Mouse (Mus musculus) right cerebral cortex, postnatal 10 days (tissue): Measurements from ENCODE around the gene Gm20547.
"Not testable (repeated sequence)": the region's sequence is repeated elsewhere in the genome, so short reads cannot be mapped to it uniquely, and the experiment has no call there.

ENCODE experiments used
- DNase-seq, 2 experiments: peaks; one replicate each; pipeline ENCODE4 v3.0.0; 2021; ENCODE audit warnings: low spot score in 2 of 2

The Gm20547 gene

DNA sequence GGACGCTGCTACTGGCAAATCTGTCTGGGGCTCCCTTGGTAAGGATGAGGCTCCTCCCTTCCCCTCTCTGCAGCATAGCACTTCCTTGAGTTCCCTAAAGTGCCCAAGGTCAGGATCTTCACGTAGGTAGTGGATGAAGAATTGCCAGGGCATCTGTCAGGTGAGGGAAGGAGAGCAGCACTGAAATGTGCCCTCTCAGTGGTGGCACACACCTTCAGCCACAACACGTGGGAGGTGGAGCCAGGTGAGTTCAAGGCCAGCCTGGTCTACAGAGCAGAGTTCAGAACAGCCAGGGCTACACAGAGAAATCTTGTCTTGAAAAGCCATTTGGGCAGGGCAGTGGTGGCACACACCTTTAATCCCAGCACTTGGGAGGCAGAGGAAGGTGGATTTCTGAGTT lies 27.1 kb downstream of the Gm20547 start:
- DNase-seq: no peak

DNA sequence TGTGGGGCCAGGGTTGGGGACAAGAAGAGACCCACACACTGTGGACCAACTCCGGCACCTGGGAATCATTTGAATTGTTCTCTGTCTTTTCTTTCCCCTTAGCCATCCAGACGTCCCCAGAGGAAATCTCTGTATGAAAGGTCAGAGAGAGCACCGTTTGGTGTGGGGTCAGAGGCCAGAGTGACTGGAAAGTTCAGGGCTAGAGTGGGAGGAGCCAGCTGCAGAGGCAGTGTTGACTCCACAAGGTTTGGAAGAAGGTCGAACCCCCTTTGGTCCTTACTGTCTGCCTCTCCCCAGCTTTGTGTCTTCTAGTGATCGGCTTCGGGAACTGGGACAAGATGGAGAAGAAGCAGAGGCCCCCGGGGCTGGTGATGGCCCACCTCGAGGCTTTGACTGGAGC lies 28.3 kb downstream of the Gm20547 start:
- DNase-seq: peak in 1 of 2 experiments; percentile 18

DNA sequence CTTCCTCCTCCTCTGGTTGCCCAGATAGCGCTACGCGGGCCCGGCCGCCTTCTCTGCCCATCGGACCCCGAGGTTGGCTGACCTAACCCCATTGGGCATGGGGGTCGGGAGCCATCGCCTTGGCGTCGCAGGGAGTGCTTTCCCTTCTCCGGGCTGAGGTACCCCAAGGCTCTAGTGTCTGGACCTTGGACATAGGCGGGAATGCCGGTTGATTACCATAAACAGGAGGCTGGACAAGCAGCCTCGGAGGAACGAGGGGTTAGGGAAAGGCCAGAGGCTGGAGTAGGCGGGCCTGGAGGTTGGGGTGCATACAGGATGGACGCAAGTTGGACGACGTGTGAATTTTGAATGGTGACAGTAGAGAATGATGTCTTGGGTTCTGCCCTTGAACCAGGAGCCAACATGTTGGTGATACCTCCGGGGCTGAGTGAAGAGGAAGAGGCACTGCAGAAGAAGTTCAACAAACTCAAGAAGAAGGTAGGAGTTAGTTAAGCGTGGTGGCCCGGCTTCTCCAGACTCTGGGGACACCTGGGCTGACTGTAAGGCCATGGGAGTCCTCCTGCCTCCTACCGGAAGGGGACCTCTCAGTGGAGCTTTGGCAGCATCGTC lies 31.2 kb downstream of the Gm20547 start:
- no peak for DNase-seq

DNA sequence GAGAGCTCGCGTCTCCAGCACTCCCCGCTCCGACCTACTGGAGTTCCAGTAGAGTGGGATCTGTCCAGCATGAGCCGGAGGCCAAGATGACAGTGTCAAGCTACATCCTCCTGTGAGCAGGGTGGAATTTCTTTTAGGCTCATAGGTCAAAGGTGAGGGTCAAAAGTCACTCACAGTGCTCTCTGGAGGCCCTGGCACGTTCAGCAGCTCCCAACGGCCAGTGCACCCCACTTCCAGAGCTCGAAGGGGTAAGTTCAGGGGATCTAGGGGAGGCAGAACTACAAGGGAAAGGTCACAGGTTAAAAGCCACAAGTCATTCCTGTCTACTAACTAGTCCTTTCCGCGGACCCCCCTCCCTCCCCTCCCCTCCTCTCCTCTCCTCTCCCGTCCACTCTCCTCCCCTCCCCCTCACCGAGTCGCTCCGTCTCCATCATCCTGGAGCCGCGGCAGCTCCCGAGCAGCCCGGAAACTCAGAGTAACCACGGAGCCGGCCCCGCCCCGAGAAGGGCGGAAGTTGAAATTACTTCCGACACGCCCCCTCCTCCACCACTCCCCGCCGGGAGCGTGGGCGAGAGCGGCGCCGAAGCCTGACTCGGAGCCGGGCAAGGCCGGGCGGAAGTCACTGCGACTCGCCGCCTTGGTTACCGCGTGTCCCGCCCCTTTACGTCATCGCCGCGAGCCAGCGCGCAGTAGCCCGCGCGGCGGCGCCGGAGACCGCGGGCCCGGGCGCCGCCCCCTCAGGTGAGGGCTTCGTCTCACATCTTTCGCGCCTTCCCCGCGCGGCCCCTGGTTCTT lies 31.9 kb downstream of the Gm20547 start, which contains the start of the genes Skiv2l and Nelfe:
TSS of gene Skiv2l (minus strand) at position 489 of the 795 bp plus-strand sequence.
TSS of gene Nelfe (plus strand) at position 670 of the 795 bp plus-strand sequence.
- DNase-seq: peak; percentile 99

DNA sequence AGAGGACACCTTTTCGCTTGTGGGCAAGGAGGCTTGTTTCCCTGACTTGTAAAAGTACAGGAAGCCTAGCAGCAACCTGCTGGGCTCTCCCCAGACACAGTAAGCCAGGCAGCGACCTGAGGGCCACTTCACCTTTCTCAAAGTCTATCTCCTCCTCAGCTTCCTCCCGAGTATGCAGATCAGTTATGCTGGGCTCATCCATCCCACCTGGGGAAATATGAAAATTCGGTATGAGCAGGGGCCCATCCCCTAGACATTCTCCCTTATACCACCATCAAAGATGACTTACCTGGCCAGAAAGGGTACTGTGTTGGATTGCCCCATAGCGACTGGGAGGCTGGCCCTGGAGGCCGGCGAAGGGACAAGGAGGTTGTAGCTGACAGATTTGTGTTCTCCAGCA lies 34.2 kb downstream of the Gm20547 start:
- DNase-seq: peak in 1 of 2 experiments; percentile 14

DNA sequence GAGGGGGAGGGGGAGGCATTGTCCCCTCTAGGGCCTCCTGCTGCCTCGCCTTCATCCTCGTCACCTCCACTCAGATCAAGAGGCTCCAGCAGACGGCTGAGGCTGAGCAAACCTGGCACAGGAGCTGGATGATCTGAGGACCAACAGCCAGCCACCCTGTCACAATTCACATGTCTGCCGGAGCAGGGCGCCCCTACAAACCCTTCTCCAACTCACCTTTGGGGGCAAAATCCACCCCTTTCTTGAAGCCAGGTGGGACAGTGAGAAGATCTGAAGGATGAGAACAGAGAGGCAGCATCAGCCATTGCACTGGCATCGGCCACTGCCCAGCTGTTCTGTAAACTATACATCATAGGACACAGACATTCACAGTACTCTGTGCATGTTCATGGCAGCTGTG lies 34.6 kb downstream of the Gm20547 start:
- peak in 1 of 2 experiments; percentile 13 for DNase-seq

DNA sequence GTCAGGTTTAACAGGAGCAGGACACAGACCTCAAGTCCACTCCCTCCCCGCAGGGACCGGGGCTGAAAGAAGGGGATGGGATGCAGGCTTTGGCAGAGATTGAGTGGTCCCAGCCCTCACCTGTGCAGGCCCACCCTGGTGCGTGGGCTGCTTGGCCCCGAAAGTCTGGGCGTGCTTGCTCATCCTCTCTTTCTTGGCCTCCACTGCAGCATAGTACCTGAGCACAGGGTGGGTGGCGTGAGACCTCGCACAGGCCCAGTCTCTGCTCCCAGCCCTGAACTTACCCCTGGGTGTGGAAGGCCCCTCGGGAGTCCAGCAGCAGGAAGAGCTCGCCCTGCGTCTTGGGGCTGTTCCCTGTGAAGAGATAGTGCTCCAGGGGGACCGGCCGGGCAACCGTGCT lies 37.0 kb downstream of the Gm20547 start:
- peak in 1 of 2 experiments; percentile 17 for DNase-seq

DNA sequence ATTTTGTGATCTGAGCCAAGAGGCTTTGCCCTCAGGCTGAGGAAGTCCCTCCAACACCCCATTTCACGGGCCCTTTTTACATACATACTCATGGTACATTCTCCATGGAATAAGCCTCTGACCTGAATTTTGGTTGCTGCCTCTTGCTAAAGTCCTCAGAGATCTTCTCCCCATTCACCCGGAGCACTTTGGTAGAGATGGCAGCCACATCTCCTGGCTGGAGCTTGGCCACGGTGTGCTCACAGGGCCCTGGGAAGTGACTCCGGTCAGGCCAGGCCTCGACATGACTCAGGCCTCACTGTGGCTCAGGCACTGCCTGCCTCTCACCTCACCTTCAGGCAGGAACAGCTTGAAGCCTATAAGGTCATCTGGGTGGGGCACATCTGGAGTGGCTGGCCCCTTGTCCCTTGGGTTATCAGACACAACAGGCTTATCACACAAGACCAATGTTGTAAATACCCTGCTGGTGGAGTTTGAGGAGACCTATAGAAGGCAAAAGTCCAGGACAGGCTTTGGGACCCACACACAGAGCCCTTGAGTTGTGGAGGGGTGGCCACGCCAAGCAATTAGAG lies 41.0 kb downstream of the Gm20547 start:
- no peak for DNase-seq

DNA sequence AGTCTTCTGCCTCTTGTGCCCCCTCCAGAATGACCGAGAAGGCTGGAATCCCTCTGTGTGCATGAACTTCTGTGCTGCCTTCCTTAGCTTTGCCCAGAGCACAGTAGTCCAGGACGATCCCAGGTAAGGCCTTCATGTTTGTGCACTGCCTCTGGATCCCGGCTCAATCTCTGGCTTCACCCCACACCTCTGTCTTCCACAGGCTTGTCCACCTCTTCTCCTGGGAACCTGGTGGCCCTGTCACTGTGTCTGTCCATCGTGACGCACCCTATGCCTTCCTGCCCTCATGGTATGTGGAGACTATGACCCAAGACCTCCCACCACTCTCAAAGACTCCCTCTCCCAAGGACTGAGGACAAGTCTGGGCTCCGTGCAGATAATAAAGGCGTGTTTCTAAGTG lies 43.1 kb downstream of the Gm20547 start:
- DNase-seq: no peak

- DNase-seq: peak in 1 of 2 experiments; percentile 47
Observed at GRCm38 (mm10) chr17:34837464-34838324, 44.1 kb downstream of the Gm20547 start.

DNA sequence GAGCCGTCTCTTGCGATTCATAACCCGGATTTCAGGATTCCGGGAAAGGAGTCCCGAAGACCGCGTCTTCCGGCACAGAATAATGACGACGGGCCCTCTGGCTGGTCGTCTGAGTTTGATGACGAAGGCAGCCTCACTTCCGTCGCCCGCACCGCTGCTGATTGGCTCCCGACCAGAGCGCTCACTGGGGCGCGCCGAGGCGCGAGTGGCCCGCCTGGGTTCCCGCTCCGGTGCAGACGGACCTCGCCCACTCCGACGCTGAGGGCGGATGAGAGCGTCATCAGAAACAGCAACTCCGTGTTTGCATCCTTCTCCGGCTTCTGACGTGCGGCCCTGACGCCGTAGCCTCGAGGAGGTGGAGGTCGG lies 45.0 kb downstream of the Gm20547 start, which contains the start of the genes Stk19 and Dxo:
TSS of gene Stk19 (minus strand) at position 90 of the 366 bp plus-strand sequence.
TSS of gene Dxo (plus strand) at position 164 of the 366 bp plus-strand sequence.
- DNase-seq: peak; percentile 98 to 99

GRCm38 (mm10) chr17:34836155-34836855 lies 45.5 kb downstream of the Gm20547 start:
- no peak for DNase-seq

GRCm38 (mm10) chr17:34830776-34831175 lies 51.1 kb downstream of the Gm20547 start:
- not testable (repeated sequence) for DNase-seq

GRCm38 (mm10) chr17:34814818-34815370 lies 66.9 kb downstream of the Gm20547 start:
- DNase-seq: no peak

DNA sequence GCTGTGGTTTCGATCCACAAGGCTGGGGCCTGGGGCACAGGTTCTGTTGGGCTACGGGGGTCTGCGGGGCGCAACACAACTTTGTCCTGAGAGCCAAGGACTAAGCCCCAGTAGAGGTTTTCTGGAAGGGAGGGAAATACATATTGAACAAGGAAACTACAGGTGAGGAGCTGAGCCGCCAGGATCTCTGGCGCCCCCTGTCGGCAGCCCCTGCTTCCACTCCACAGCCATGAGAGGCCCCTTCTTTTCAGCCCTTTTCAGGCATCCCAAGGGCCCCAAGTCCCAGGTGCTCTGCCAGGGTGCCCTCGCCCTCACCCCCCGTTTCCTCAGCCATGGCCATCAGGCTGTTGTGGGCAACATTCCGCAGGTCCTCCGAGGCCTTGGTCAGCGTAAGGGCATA lies 68.1 kb downstream of the Gm20547 start:
- not testable (repeated sequence) for DNase-seq

GRCm38 (mm10) chr17:34811275-34811674 lies 70.6 kb downstream of the Gm20547 start:
- no peak for DNase-seq

GRCm38 (mm10) chr17:34810811-34811210 lies 71.0 kb downstream of the Gm20547 start:
- DNase-seq: not testable (repeated sequence)

DNA sequence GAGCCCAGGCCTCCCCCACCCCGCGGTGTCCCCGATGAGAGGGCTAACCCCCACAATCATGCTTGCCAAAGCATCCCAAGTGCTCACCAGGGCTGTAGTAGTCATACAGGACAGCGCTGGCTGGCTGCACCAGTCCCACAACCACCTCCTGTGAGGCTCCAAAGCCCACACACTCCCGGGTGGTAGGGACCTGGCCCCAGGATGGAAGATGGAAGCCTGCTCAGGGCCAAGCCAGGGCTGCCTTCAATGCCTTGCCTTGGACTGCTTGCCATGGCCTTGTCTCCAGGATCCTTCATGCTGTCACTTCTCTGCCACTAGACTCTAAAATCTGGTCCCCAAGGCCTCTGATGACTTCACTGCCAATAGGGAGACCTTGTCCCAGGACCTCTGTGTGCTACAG lies 71.4 kb downstream of the Gm20547 start:
- not testable (repeated sequence) for DNase-seq

- no peak for DNase-seq
Observed at GRCm38 (mm10) chr17:34808599-34809205, 73.1 kb downstream of the Gm20547 start.

GRCm38 (mm10) chr17:34807176-34807575 lies 74.7 kb downstream of the Gm20547 start:
- no peak for DNase-seq
